Mouse (Mus musculus) myocyte (in vitro differentiated cells): ENCODE data around the gene Ifitm10. TPM values are rescaled to one million over a fixed set of nuclear protein-coding genes. Genes with fewer than 3 reads are reported as not detected.
"Not testable (repeated sequence)": the region's sequence is repeated elsewhere in the genome, so short reads cannot be mapped to it uniquely, and the experiment has no call there.

Experiments
- H3K27me3 ChIP-seq: one replicate; pipeline ENCODE4 v1.6.1; 2011; ENCODE audit not compliant: control insufficient read depth, insufficient read depth, insufficient read length
- H3K36me3 ChIP-seq: one replicate; pipeline ENCODE4 v1.6.1; 2011; ENCODE audit not compliant: control insufficient read depth, insufficient read depth
- H3K4me2 ChIP-seq: one replicate; pipeline ENCODE4 v1.6.1; 2011; ENCODE audit warnings: low read depth, control low read depth
- H3K4me3 ChIP-seq: one replicate; pipeline ENCODE4 v1.5.1; 2011; ENCODE audit warnings: mild to moderate bottlenecking, control low read depth, moderate library complexity
- H3K79me2 ChIP-seq: one replicate; pipeline ENCODE4 v1.6.1; 2011; ENCODE audit not compliant: control insufficient read depth, insufficient read depth
- H3ac ChIP-seq: one replicate; pipeline ENCODE4 v1.6.1; 2011; ENCODE audit not compliant: control insufficient read depth, insufficient read length
- CEBPB ChIP-seq: IDR thresholded peaks from 2 replicates; pipeline ENCODE4 v1.6.1; 2011; ENCODE audit warnings: mild to moderate bottlenecking, moderate library complexity; ENCODE audit not compliant: poor library complexity, insufficient read depth, severe bottlenecking
- E2F4 ChIP-seq: IDR thresholded peaks from one replicate; pipeline ENCODE4 v1.6.1; 2011; ENCODE audit warnings: mild to moderate bottlenecking, control low read depth, moderate library complexity; ENCODE audit not compliant: insufficient read depth
- MAX ChIP-seq: IDR thresholded peaks from one replicate; pipeline ENCODE4 v1.6.1; 2011; ENCODE audit warnings: low read depth, mild to moderate bottlenecking, control low read depth
- MYOD1 ChIP-seq, 3 experiments: IDR thresholded peaks; one replicate each; pipeline ENCODE4 v1.6.1; 2011; ENCODE audit warnings: control low read depth in 2 of 3, low read depth in 2 of 3, mild to moderate bottlenecking in 2 of 3, moderate library complexity in 1 of 3; ENCODE audit not compliant: insufficient read length in 2 of 3, control insufficient read depth in 1 of 3
- MYOG ChIP-seq, 3 experiments: IDR thresholded peaks; one replicate each; pipeline ENCODE4 v1.6.1; 2011; ENCODE audit warnings: control low read depth in 2 of 3, low read depth in 2 of 3, mild to moderate bottlenecking in 2 of 3; ENCODE audit not compliant: insufficient read length in 2 of 3, control insufficient read depth in 1 of 3, insufficient read depth in 1 of 3
- POLR2A ChIP-seq: IDR thresholded peaks from one replicate; pipeline ENCODE4 v1.6.1; 2011; ENCODE audit warnings: low read depth, mild to moderate bottlenecking, control low read depth, moderate library complexity; ENCODE audit not compliant: insufficient read length
- POLR2AphosphoS2 ChIP-seq: IDR thresholded peaks from one replicate; pipeline ENCODE4 v1.6.1; 2011; ENCODE audit warnings: low read depth, control low read depth; ENCODE audit not compliant: insufficient read length
- REST ChIP-seq: IDR thresholded peaks from one replicate; pipeline ENCODE4 v1.6.1; 2011; ENCODE audit warnings: mild to moderate bottlenecking, control low read depth, moderate library complexity; ENCODE audit not compliant: insufficient read depth, insufficient read length
- SRF ChIP-seq: IDR thresholded peaks from one replicate; pipeline ENCODE4 v1.6.1; 2011; ENCODE audit warnings: low read depth; ENCODE audit not compliant: control insufficient read depth, insufficient read length
- TCF12 ChIP-seq: IDR thresholded peaks from one replicate; pipeline ENCODE4 v1.6.1; 2011; ENCODE audit warnings: mild to moderate bottlenecking, control low read depth; ENCODE audit not compliant: poor library complexity, insufficient read depth, severe bottlenecking
- TCF3 ChIP-seq: IDR thresholded peaks from one replicate; pipeline ENCODE4 v1.6.1; 2011; ENCODE audit warnings: low read depth, control low read depth; ENCODE audit not compliant: insufficient read length
- USF1 ChIP-seq: IDR thresholded peaks from one replicate; pipeline ENCODE4 v1.6.1; 2011; ENCODE audit warnings: low read depth, mild to moderate bottlenecking, control low read depth, moderate library complexity
- polyA plus RNA-seq: library from polyadenylated mRNA; unstranded; fragments of >200 nt; fragmentation: generic; extraction: Trizol; gene quantifications from one replicate; pipeline ENCODE4 v1.2.1, GENCODE M21; 2012; ENCODE audit warnings: missing spikeins

The Ifitm10 gene
- polyA plus RNA-seq, 1 experiment: 5.4 TPM

DNA sequence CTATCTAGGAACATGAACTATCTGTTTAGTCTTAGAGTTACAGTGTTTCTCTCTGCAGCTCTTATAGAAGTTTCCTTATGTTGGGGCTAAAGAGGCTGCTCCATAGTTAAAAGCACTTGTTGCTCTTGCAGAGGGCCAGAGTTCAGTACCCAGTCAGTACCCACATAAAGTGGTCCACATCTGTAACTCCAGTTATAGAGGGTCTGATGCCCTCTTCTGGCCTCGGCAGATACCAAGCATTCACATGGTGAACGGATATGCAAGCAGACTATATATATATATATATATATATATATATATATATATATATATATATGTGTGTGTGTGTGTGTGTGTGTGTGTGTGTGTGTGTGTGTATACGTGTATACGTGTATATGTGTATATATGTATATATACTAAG, 34.4 kb upstream of the Ifitm10 start:
- Histone ChIP-seq H3K27me3 (no peaks in the 10 kb centered on the region), H3K36me3 (no peaks in the 10 kb centered on the region), H3K4me2 (no peak overlapping the region), H3ac (no peak overlapping the region), H3K4me3 (no peak overlapping the region), H3K79me2 (no peaks in the 10 kb centered on the region)
- TF ChIP-seq CEBPB (no peak), MYOG (IDR thresholded peaks at IDR 0.05; ENCODE audit: control insufficient read depth in 1 of 3, insufficient read depth in 1 of 3, insufficient read length in 2 of 3, low read depth in 2 of 3) (no peak), POLR2A (no peak), REST (no peak), MYOD1 (IDR thresholded peaks at IDR 0.05; ENCODE audit: control insufficient read depth in 1 of 3, insufficient read length in 2 of 3, low read depth in 2 of 3) (no peak), USF1 (no peak), MAX (no peak), TCF12 (no peak), SRF (no peak), POLR2AphosphoS2 (no peak), E2F4 (no peak), TCF3 (no peak)

DNA sequence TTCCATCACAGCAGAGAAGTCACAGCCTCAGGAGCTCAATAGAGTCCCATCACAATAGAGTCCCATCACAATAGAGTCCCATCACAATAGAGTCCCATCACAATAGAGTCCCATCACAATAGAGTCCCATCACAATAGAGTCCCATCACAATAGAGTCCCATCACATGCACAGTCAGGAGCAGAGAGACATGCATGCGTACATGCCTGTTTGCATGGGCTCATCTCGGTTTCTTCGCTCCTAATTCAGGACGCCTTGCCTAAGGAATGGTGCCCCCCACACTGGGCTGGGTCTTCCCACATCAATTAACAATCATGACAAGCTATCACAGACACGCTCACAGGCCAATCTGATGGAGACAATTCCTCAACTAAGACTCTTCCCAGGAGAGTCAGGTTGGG, 31.6 kb upstream of the Ifitm10 start:
- not testable (repeated sequence) for H3K79me2 ChIP-seq, H3ac ChIP-seq, H3K4me2 ChIP-seq, H3K4me3 ChIP-seq, H3K27me3 ChIP-seq, H3K36me3 ChIP-seq

DNA sequence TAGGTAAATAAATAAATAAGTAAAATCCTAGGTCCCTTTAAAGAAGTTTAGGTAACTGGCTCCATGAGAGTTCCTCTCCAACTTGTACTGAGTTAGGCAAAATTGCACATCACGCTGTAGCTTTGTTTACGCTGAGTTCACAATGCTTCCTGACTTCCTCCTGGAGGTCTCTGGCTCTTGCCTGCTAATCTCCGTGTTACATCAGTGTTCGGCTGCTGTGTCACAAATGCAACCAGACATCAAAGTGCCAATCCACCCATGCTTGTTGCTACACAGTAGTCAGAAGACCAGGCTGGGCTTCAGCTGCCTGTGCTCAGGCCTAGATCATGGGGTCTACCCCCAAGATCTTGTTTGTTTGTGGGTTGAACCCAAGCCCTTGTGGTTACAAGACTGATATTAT, 30.0 kb upstream of the Ifitm10 start:
- Histone ChIP-seq H3K27me3 (no peaks in the 10 kb centered on the region), H3K36me3 (no peaks in the 10 kb centered on the region), H3ac (no peak overlapping the region), H3K4me2 (no peak overlapping the region), H3K79me2 (no peaks in the 10 kb centered on the region), H3K4me3 (no peak overlapping the region)
- TF ChIP-seq SRF (no peak), REST (no peak), MYOD1 (IDR thresholded peaks at IDR 0.05; ENCODE audit: control insufficient read depth in 1 of 3, insufficient read length in 2 of 3, low read depth in 2 of 3) (no peak), TCF12 (no peak), CEBPB (no peak), MAX (no peak), TCF3 (no peak), MYOG (IDR thresholded peaks at IDR 0.05; ENCODE audit: control insufficient read depth in 1 of 3, insufficient read depth in 1 of 3, insufficient read length in 2 of 3, low read depth in 2 of 3) (no peak), E2F4 (no peak), USF1 (no peak), POLR2A (no peak), POLR2AphosphoS2 (no peak)

DNA sequence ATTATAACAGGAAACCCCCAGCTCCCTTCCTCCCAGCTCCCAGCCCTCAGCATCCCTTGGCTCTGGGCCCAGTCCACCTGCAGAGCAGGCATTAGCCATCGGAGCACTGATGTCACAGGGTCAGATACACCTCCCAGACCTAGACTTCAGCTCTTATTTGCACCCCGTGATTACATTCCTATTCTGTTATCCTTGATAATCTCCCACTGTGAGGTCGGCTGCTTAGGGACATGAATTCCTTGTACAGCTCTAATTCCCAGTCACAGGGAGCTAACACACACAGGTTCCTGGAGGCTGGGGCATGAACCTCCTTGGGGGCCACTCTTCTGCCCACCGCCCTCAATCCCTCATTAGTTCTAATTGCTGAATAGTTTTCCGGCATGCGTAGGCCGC, 27.2 kb upstream of the Ifitm10 start:
- Histone ChIP-seq H3K36me3 (no peaks in the 10 kb centered on the region), H3K4me2 (no peak overlapping the region), H3K27me3 (no peaks in the 10 kb centered on the region), H3K79me2 (no peaks in the 10 kb centered on the region), H3ac (no peak overlapping the region), H3K4me3 (no peak overlapping the region)
- TF ChIP-seq E2F4 (no peak), MAX (no peak), TCF12 (no peak), REST (no peak), TCF3 (no peak), MYOD1 (IDR thresholded peaks at IDR 0.05; ENCODE audit: control insufficient read depth in 1 of 3, insufficient read length in 2 of 3, low read depth in 2 of 3) (no peak), CEBPB (no peak), USF1 (no peak), MYOG (IDR thresholded peaks at IDR 0.05; ENCODE audit: control insufficient read depth in 1 of 3, insufficient read depth in 1 of 3, insufficient read length in 2 of 3, low read depth in 2 of 3) (no peak), POLR2AphosphoS2 (no peak), POLR2A (no peak), SRF (no peak)

DNA sequence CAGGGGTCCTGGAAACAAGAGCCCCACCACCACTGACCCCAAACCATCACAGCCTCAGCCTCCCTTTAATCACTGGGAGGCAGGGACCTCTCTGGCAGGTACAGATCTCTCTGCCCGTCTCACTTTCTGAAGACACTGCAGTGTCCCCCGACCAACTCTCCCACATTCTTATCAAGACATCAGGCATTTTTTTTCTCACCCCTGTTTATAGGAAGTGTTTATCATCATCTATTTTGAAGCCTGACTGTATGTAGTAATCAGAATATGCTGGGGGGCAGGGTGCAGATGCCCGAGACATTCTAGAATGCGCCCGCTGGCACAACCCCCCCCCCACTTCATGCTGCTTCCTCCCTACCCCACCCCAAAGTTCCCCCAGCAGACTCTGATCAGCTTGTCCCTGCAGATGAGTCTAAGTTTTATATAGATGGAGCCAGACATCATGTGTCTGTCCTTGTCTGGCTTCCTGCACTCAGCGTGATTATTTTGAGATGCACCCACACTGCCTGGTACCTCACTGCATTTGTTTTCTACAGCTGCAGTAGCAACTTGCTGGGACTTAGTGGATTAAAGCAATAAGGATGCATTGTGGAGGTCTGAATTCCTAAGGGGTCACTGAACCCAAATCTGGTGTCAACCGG, 26.7 kb upstream of the Ifitm10 start:
- no peak overlapping the region for H3K4me3 ChIP-seq
- TF ChIP-seq E2F4 (no peak), CEBPB (no peak), TCF3 (no peak), MYOG (IDR thresholded peaks at IDR 0.05; ENCODE audit: control insufficient read depth in 1 of 3, insufficient read depth in 1 of 3, insufficient read length in 2 of 3, low read depth in 2 of 3) (no peak), REST (no peak), MYOD1 (IDR thresholded peaks at IDR 0.05; ENCODE audit: control insufficient read depth in 1 of 3, insufficient read length in 2 of 3, low read depth in 2 of 3) (no peak), MAX (no peak)
- no peak overlapping the region for H3ac ChIP-seq
- no peak overlapping the region for H3K4me2 ChIP-seq
- H3K27me3 ChIP-seq: no peaks in the 10 kb centered on the region
- no peaks in the 10 kb centered on the region for H3K79me2 ChIP-seq
- H3K36me3 ChIP-seq: no peaks in the 10 kb centered on the region
